Mouse (Mus musculus) brown adipose tissue, adult 24 weeks (tissue): Measurements from ENCODE around the gene A730071L15Rik. TPM values are rescaled to one million over a fixed set of nuclear protein-coding genes. Genes with fewer than 3 reads are reported as not detected.

Experiments used
- H3K27ac ChIP-seq: fragments of 200-500 bp; replicated peaks from 2 replicates; pipeline ENCODE4 v1.5.1; 2012; ENCODE audit warnings: low read depth, mild to moderate bottlenecking, low read length
- H3K4me1 ChIP-seq: fragments of 200-500 bp; 2 replicates; pipeline ENCODE4 v1.6.1; 2012; ENCODE audit warnings: low read length, mixed read lengths; ENCODE audit not compliant: control insufficient read depth, insufficient read depth, insufficient read length
- H3K4me3 ChIP-seq: fragments of 200-500 bp; 2 replicates; pipeline ENCODE4 v1.5.1; 2012; ENCODE audit warnings: low read depth, mild to moderate bottlenecking, low read length, moderate library complexity; ENCODE audit not compliant: insufficient read depth
- polyA plus RNA-seq: library from polyadenylated mRNA; stranded (reverse); fragments of >200 nt; gene quantifications from 2 replicates; pipeline ENCODE4 v1.2.4, GENCODE M21; 2012; ENCODE audit not compliant: missing spikeins, insufficient read depth, insufficient read length

A730071L15Rik gene
- polyA plus RNA-seq, 1 experiment, result not detected

DNA sequence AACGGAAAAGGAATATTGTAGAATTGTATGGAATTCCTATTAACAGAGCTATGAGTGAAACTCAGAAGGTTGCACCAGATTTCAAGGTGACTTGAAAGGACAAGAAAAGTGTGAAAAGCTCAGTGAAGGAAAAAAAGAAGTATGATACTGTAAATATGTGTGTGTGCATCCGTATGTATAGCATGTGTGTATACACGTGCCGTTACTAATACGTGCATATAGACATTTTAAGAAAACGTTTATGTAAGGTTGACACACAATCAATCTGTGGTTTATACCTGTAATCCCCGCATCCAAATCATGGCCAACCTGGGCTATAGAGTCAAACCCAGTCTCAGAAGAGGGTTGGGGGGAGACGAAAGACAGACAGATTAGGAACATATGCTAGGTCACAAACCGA is 741 bp downstream of the A730071L15Rik start:
- H3K4me3 ChIP-seq, result peak overlapping the region; percentile 78; the same call in 1 of the 2 replicates
- no peak overlapping the region for H3K27ac ChIP-seq
- peaks cover 8% of the 10 kb centered on the region for H3K4me1 ChIP-seq

GRCm38 (mm10) chr11:6207090-6207489 is 7.3 kb downstream of the A730071L15Rik start:
- Histone ChIP-seq H3K4me1 (no peaks in the 10 kb centered on the region), H3K4me3 (no peak overlapping the region), H3K27ac (no peak overlapping the region)

GRCm38 (mm10) chr11:6208158-6208557 is 8.3 kb downstream of the A730071L15Rik start:
- Histone ChIP-seq H3K27ac (no peak overlapping the region), H3K4me1 (no peaks in the 10 kb centered on the region), H3K4me3 (no peak overlapping the region)

DNA sequence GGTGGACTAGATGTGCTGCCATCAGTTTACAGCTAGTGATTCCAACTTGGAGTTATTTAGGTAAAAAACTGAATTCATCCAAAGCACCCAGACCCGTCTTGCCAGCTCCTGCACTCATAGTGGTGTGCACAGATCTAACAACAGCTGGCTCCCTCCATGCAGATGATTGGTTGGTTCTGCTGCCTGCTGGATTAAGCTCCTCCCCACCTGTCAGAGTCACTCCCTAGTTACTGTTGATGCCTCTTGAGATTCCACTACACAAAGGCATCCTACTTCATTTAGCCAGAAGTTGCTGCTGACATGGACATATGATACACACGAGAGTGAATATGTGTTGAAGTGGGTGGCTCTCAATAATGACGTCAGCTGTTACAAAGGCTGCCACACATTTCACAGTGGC is 17.0 kb downstream of the A730071L15Rik start:
- no peak overlapping the region for H3K4me3 ChIP-seq
- H3K27ac ChIP-seq, result no peak overlapping the region
- no peaks in the 10 kb centered on the region for H3K4me1 ChIP-seq

GRCm38 (mm10) chr11:6218189-6218896 is 18.5 kb downstream of the A730071L15Rik start:
- no peak overlapping the region for H3K27ac ChIP-seq
- no peaks in the 10 kb centered on the region for H3K4me1 ChIP-seq
- H3K4me3 ChIP-seq, result no peak overlapping the region

DNA sequence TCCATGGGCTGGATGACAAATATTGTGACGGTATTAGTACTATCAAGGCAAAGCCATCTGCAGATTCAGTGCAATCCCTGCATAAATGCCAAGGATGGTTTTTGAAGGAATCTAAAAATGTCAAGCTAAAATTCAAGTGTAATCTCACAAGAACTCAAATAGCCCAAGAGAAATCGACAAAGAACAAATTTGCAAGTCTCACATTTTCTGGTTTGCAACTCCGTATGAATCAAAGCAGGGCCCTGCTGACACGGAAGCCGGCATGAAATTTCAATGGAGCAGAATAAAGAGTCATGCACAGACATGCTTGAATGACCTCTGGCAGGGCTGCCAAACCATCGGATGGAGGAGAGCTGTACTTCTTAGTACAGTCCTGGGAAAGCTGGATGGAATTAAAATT is 20.1 kb downstream of the A730071L15Rik start:
- no peak overlapping the region for H3K27ac ChIP-seq
- no peaks in the 10 kb centered on the region for H3K4me1 ChIP-seq
- no peak overlapping the region for H3K4me3 ChIP-seq

DNA sequence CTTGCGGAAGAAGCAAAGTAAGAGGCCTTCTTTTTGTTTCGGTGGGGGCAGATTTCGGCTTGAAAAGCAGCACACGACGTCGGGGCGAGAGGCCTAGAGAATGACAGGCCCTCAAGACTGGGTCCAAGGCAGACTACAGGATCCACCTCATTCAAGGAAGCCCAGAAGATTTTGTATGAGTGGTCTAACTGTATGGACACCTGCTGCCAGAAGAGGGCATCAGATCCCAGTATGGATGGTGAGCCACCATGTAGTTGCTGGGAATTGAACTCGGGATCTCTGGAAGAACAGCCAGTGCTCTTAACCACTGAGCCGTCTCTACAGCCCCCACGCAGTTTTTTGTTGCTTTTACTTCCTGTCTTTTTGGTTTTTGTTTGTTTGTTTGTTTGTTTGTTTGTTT is 22.4 kb downstream of the A730071L15Rik start:
- H3K27ac ChIP-seq, result no peak overlapping the region
- no peak overlapping the region for H3K4me3 ChIP-seq
- no peaks in the 10 kb centered on the region for H3K4me1 ChIP-seq

- Histone ChIP-seq H3K4me3 (no peak overlapping the region), H3K27ac (no peak overlapping the region), H3K4me1 (no peaks in the 10 kb centered on the region)
Measured at GRCm38 (mm10) chr11:6224541-6225229, 24.9 kb downstream of the A730071L15Rik start.

DNA sequence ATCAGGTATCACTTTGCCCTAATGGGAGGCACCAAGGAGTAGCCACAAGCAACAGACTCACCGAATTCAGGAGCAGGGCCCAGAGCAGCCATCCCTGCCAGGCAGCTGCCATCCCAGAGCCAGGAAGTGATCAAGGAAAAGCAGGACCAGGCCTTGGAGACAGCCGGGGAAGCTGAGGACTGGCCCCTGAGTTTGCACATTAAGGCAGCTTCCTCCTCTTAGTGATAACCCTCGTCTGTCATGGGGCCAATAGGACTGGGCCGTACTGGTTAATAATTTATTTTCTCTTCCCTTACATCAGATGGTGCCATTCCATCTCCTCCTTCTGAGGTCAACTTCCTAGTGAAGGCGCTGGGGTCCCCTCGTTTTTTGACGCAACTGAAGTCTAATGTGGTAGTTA is 30.2 kb downstream of the A730071L15Rik start, which contains the start of gene Npc1l1:
Npc1l1 (minus strand) TSS at position 132 of the 400 bp plus-strand sequence.
- Histone ChIP-seq H3K4me3 (no peak within 1 kb of the TSS), H3K27ac (no peak within 1 kb of the TSS), H3K4me1 (no peaks in the 10 kb centered on the region)

GRCm38 (mm10) chr11:6233025-6233424 is 33.2 kb downstream of the A730071L15Rik start:
- Histone ChIP-seq H3K27ac (no peak overlapping the region), H3K4me1 (no peaks in the 10 kb centered on the region), H3K4me3 (no peak overlapping the region)

DNA sequence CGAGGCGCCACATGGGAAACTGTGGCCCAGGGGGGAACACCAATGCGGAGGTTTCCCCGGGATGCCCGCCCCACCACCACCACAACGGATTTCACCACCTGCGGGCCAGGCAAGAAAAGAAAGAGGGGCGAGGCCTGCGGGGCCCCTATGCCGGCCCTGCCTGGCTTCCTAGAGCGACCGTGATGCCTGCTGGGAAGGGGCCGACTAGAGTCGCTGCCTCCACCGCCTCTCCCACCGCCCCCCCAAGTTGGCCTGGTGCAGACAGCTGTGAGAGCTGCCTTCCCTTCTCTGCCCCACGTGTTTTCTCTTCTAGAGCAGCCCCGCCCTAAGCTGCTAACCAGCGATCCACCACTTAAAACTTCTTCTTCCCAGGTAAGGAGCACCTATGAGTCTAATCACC is 44.9 kb downstream of the A730071L15Rik start:
- Histone ChIP-seq H3K4me3 (no peak overlapping the region), H3K4me1 (no peaks in the 10 kb centered on the region), H3K27ac (no peak overlapping the region)

Other genes with a start within 250 kb of the A730071L15Rik start
- 1.5 TPM in 1 of 2 replicates, not detected in the other for gene Gck, start 249.9 kb upstream of the A730071L15Rik start, polyA plus RNA-seq
- 42.9 TPM in 2 replicates for gene Ykt6, start 244.3 kb upstream of the A730071L15Rik start, polyA plus RNA-seq
- gene Camk2b, start 133.7 kb upstream of the A730071L15Rik start, polyA plus RNA-seq, result 12.1 and 18.6 TPM in 2 replicates
- gene Nudcd3, start 386 bp downstream of the A730071L15Rik start, polyA plus RNA-seq, result 19.4 and 22.0 TPM in 2 replicates
- gene Npc1l1, start 30.1 kb downstream of the A730071L15Rik start, polyA plus RNA-seq, result not detected in 2 replicates
- gene Ddx56, start 67.7 kb downstream of the A730071L15Rik start, polyA plus RNA-seq, result 13.0 and 14.2 TPM in 2 replicates
- gene Tmed4, start 74.8 kb downstream of the A730071L15Rik start, polyA plus RNA-seq, result 47.2 and 47.6 TPM in 2 replicates
- 1,179 and 1,285 TPM in 2 replicates for gene Ogdh, start 91.6 kb downstream of the A730071L15Rik start, polyA plus RNA-seq
- gene Zmiz2, start 189.0 kb downstream of the A730071L15Rik start, polyA plus RNA-seq, result 20.4 and 25.1 TPM in 2 replicates
- 1,997 and 2,277 TPM in 2 replicates for gene Ppia, start 215.4 kb downstream of the A730071L15Rik start, polyA plus RNA-seq
- gene H2afv, start 244.4 kb downstream of the A730071L15Rik start, polyA plus RNA-seq, result 54.3 and 66.3 TPM in 2 replicates